Mouse (Mus musculus) G1E (cell line): ENCODE measurements around the gene Slc16a1. TPM values are rescaled to one million over a fixed set of nuclear protein-coding genes. Genes with fewer than 3 reads are reported as not detected.

Experiments used
- ATAC-seq: 2 replicates; pipeline ENCODE4 v1.8.0; 2016; ENCODE audit warnings: mild to moderate bottlenecking; ENCODE audit not compliant: insufficient number of reproducible peaks, poor library complexity, low FRiP score, severe bottlenecking; ENCODE audit errors: extremely low read depth
- DNase-seq: peaks from one replicate; pipeline ENCODE4 v3.0.0; 2012; ENCODE audit warnings: low spot score
- H3K27me3 ChIP-seq: 2 replicates; pipeline ENCODE4 v1.6.1; 2012; ENCODE audit warnings: mild to moderate bottlenecking, low read length, inconsistent platforms; ENCODE audit not compliant: insufficient read depth
- H3K36me3 ChIP-seq: replicated peaks from 2 replicates; pipeline ENCODE3; 2012; ENCODE audit warnings: mild to moderate bottlenecking, inconsistent platforms
- H3K4me1 ChIP-seq: 2 replicates; pipeline ENCODE4 v1.6.1; 2012; ENCODE audit warnings: low read depth, low read length, inconsistent platforms, mixed read lengths; ENCODE audit not compliant: insufficient read depth
- H3K4me3 ChIP-seq: 2 replicates; pipeline ENCODE4 v1.5.1; 2012; ENCODE audit warnings: low read depth, mild to moderate bottlenecking, inconsistent platforms, low read length, moderate library complexity, mixed read lengths
- H3K9me3 ChIP-seq: replicated peaks from 2 replicates; pipeline ENCODE4 v1.6.1; 2012; ENCODE audit warnings: inconsistent platforms
- CTCF ChIP-seq: IDR thresholded peaks from 2 replicates; pipeline ENCODE4 v1.5.1; 2012; ENCODE audit warnings: low read depth, low read length, inconsistent platforms, mixed read lengths
- GATA1 ChIP-seq: IDR thresholded peaks from 2 replicates; pipeline ENCODE4 v1.6.1; 2012; ENCODE audit warnings: borderline replicate concordance, low read length, inconsistent platforms, mixed read lengths
- GATA2 ChIP-seq: IDR thresholded peaks from 2 replicates; pipeline ENCODE4 v1.6.1; 2012; ENCODE audit warnings: low read depth, low read length, inconsistent platforms, borderline replicate concordance
- POLR2AphosphoS5 ChIP-seq: IDR thresholded peaks from 2 replicates; pipeline ENCODE4 v1.6.1; 2012; ENCODE audit warnings: low read depth, low read length, inconsistent platforms; ENCODE audit not compliant: insufficient replicate concordance
- TAL1 ChIP-seq: conservative IDR thresholded peaks from 2 replicates; pipeline ENCODE4 v1.6.1; 2012; ENCODE audit warnings: low read depth, low read length, inconsistent platforms, mixed read lengths
- polyA plus RNA-seq: library from polyadenylated mRNA; stranded (reverse); fragments of >175 nt; gene quantifications from 2 replicates; pipeline ENCODE4 v1.2.3, GENCODE M21; 2012
- total RNA-seq, 2 experiments: library from RNA; stranded (forward) in 1 of 2; stranded (reverse) in 1 of 2; fragments of 200-1000 nt in 1 of 2; fragments of >200 nt in 1 of 2; fragmentation: Nextera tagmentation in 1 of 2; gene quantifications; 2 replicates each; pipeline ENCODE4 v1.2.3; 2014 to 2017

Gene Slc16a1
- total and polyA plus RNA-seq, 3 experiments: 52.7 to 75.1 (median 62.5) TPM

GRCm38 (mm10) chr3:104643810-104644270 is 5.4 kb downstream of the Slc16a1 start:
- H3K9me3 ChIP-seq: no peaks in the 10 kb centered on the region
- DNase-seq (peak; percentile 40), ATAC-seq (peak; percentile 59)
- H3K27me3 ChIP-seq: no peaks in the 10 kb centered on the region
- peaks cover 19% of the 10 kb centered on the region for H3K36me3 ChIP-seq
- TF ChIP-seq POLR2AphosphoS5 (no peak), TAL1 (no peak), GATA2 (no peak), CTCF (peak; percentile 78)
- no peak overlapping the region for H3K4me3 ChIP-seq
- H3K4me1 ChIP-seq: peaks cover 70% of the 10 kb centered on the region

DNA sequence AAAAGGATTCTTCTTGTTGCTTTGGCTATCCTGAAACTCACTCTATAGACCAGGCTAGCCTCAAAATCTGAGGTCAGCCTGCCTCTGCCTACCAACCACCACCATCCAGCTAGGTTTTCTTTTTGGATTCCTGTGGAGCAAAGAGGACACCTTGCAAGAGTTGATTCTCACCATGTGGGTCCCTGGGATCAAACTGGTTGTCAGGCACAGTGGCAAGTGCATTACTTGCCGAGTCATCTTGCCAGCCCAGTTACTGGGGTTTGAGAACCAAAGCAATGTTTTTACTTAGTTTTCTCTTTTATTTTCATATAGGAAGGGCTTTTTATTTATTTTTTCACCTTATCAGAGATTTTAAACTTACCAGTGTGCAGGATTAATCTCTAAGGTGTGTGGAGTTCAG is 5.9 kb downstream of the Slc16a1 start:
- no peaks in the 10 kb centered on the region for H3K9me3 ChIP-seq
- H3K4me3 ChIP-seq: no peak overlapping the region
- peaks cover 24% of the 10 kb centered on the region for H3K36me3 ChIP-seq
- DNase-seq (no peak), ATAC-seq (no peak)
- TF ChIP-seq GATA2 (no peak), GATA1 (no peak), CTCF (no peak), POLR2AphosphoS5 (no peak), TAL1 (no peak)
- peaks cover 75% of the 10 kb centered on the region for H3K4me1 ChIP-seq
- no peaks in the 10 kb centered on the region for H3K27me3 ChIP-seq

DNA sequence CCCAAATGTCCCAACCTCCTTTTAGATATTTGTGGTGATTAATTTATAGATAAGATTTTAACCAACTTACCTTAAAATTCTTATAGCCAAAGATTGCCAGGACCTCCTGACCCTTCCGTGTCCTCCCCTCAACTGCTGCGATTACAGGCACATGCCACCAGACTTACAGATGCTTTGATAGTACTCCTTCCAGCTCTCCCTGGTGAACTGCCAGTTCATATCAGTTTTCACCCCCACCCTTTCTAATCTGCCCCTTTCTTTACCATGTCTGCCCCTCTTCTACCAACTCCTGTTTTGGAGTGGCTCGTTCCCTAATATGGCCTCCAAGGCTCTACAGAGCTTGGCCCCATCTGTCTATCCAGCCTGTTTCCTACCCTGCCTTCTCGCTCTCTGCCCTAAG is 15.8 kb downstream of the Slc16a1 start:
- H3K9me3 ChIP-seq: no peaks in the 10 kb centered on the region
- no peak for ATAC-seq

GRCm38 (mm10) chr3:104654921-104655320 is 16.5 kb downstream of the Slc16a1 start:
- ATAC-seq (no peak), DNase-seq (no peak)
- peaks cover 10% of the 10 kb centered on the region for H3K4me1 ChIP-seq
- TF ChIP-seq TAL1: no peak
- no peak for TF ChIP-seq GATA1
- TF ChIP-seq POLR2AphosphoS5: no peak
- no peak for TF ChIP-seq CTCF
- no peak for TF ChIP-seq GATA2
- H3K9me3 ChIP-seq: no peaks in the 10 kb centered on the region
- no peak overlapping the region for H3K4me3 ChIP-seq
- no peaks in the 10 kb centered on the region for H3K27me3 ChIP-seq
- H3K36me3 ChIP-seq: peaks cover 90% of the 10 kb centered on the region

More for the DNA sequence above, 15.8 kb downstream of the Slc16a1 start:
- Histone ChIP-seq H3K36me3 (peaks cover 87% of the 10 kb centered on the region), H3K4me3 (no peak overlapping the region), H3K27me3 (no peaks in the 10 kb centered on the region), H3K4me1 (peaks cover 12% of the 10 kb centered on the region)
- no peak for TF ChIP-seq CTCF
- TF ChIP-seq GATA1: no peak
- TF ChIP-seq TAL1: no peak
- no peak for TF ChIP-seq POLR2AphosphoS5
- no peak for TF ChIP-seq GATA2
- no peak for DNase-seq

- Histone ChIP-seq H3K9me3 (no peaks in the 10 kb centered on the region), H3K27me3 (no peaks in the 10 kb centered on the region), H3K4me1 (peaks cover 19% of the 10 kb centered on the region), H3K36me3 (peaks cover 80% of the 10 kb centered on the region), H3K4me3 (no peak overlapping the region)
- TF ChIP-seq TAL1 (no peak), POLR2AphosphoS5 (no peak)
- DNase-seq (no peak), ATAC-seq (no peak)
These were observed 20.2 kb downstream of the Slc16a1 start for GRCm38 (mm10) chr3:104658706-104659105.

GRCm38 (mm10) chr3:104659758-104660157 is 21.3 kb downstream of the Slc16a1 start:
- no peak for DNase-seq
- peaks cover 69% of the 10 kb centered on the region for H3K36me3 ChIP-seq
- no peak for ATAC-seq
- no peaks in the 10 kb centered on the region for H3K27me3 ChIP-seq
- no peak overlapping the region for H3K4me3 ChIP-seq
- H3K4me1 ChIP-seq: peaks cover 19% of the 10 kb centered on the region
- TF ChIP-seq CTCF (no peak), POLR2AphosphoS5 (no peak), TAL1 (no peak), GATA2 (no peak), GATA1 (no peak)
- H3K9me3 ChIP-seq: no peaks in the 10 kb centered on the region
